Mouse (Mus musculus): Measurements from ENCODE around the gene F2.
"Not testable (repeated sequence)": the region's sequence is repeated elsewhere in the genome, so short reads cannot be mapped to it uniquely, and the experiment has no call there.

GRCm38 (mm10) chr2:91623366-91623765 is 12.8 kb downstream of the F2 start:
- not testable (repeated sequence) for TF ChIP-seq CEBPB (IDR thresholded peaks at IDR 0.05; ENCODE audit: insufficient read depth, poor library complexity, severe bottlenecking); MYOD1 (IDR thresholded peaks at IDR 0.05; ENCODE audit: control insufficient read depth in 1 of 3, insufficient read length in 2 of 3, low read depth in 2 of 3); TCF12 (IDR thresholded peaks at IDR 0.05; ENCODE audit: insufficient read depth, poor library complexity, severe bottlenecking); MYOG (IDR thresholded peaks at IDR 0.05; ENCODE audit: control insufficient read depth in 1 of 3, insufficient read depth in 1 of 3, insufficient read length in 2 of 3, low read depth in 2 of 3); POLR2AphosphoS2 (IDR thresholded peaks at IDR 0.05; ENCODE audit: insufficient read length, low read depth)
